Mouse (Mus musculus) cerebellum, adult 2 months (tissue): ENCODE measurements around the gene Arid1b.

Experiments used
- CTCF ChIP-seq: fragments of 200-500 bp; IDR thresholded peaks from 2 replicates; pipeline ENCODE4 v1.5.1; 2011; ENCODE audit warnings: low read depth, mild to moderate bottlenecking, control low read depth, low read length, moderate library complexity, borderline replicate concordance; ENCODE audit not compliant: insufficient read depth
- POLR2A ChIP-seq: fragments of 200-500 bp; IDR thresholded peaks from 2 replicates; pipeline ENCODE4 v1.6.1; 2011; ENCODE audit warnings: low read length, control low read depth, borderline replicate concordance; ENCODE audit not compliant: insufficient read depth

- no peak for TF ChIP-seq POLR2A
- no peak for TF ChIP-seq CTCF
These were observed 351.7 kb downstream of the Arid1b start for GRCm38 (mm10) chr17:5345810-5346209.
